Mouse (Mus musculus) adrenal gland, postnatal 10 days (tissue): ENCODE data around the gene Tmem17. TPM values are rescaled to one million over a fixed set of nuclear protein-coding genes. Genes with fewer than 3 reads are reported as not detected.

ENCODE experiments used
- DNase-seq: peaks from one replicate; pipeline ENCODE4 v3.0.0; 2021; ENCODE audit warnings: mixed read lengths
- long read RNA-seq, 2 experiments: library from polyadenylated mRNA; stranded (forward); transcript quantifications; one replicate each; pipeline ENCODE4 v2.0.0; 2021
- total RNA-seq, 2 experiments: library from RNA; stranded (reverse); gene quantifications; 2 replicates each; pipeline ENCODE4 v1.2.3; 2021

The Tmem17 gene
- total RNA-seq = 1 to 10 TPM; 3.7 to 4.2 TPM
- long read RNA-seq, experiment 1, partial matches to known transcripts = 0 of 6 reads
- long read RNA-seq, experiment 1, other reads (novel, unspliced or antisense) = 2 of 6 reads
- long read RNA-seq, experiment 2, partial matches to known transcripts = 0 of 5 reads
- long read RNA-seq, experiment 2, other reads (novel, unspliced or antisense) = 2 of 5 reads

- DNase-seq = peak; percentile 96
These were observed at the start of gene Tmem17 for GRCm38 (mm10) chr11:22512038-22513001. Gene Tmem17 (plus strand): TSS chr11:22512088.

- DNase-seq = no peak
These were observed 31.9 kb upstream of the Tmem17 start for GRCm38 (mm10) chr11:22479836-22480619.

GRCm38 (mm10) chr11:22481639-22482361 lies 30.1 kb upstream of the Tmem17 start:
- peak; percentile 19 for DNase-seq

- DNase-seq = no peak
These were observed 29.5 kb upstream of the Tmem17 start for GRCm38 (mm10) chr11:22482362-22482760.

- DNase-seq = no peak
These were observed 18.1 kb upstream of the Tmem17 start for GRCm38 (mm10) chr11:22493694-22494319.

GRCm38 (mm10) chr11:22494941-22495340 lies 16.9 kb upstream of the Tmem17 start:
- no peak for DNase-seq

GRCm38 (mm10) chr11:22499396-22499795 lies 12.5 kb upstream of the Tmem17 start:
- no peak for DNase-seq

GRCm38 (mm10) chr11:22499886-22500285 lies 12.0 kb upstream of the Tmem17 start:
- DNase-seq = no peak

GRCm38 (mm10) chr11:22500771-22501566 lies 10.9 kb upstream of the Tmem17 start:
- DNase-seq = no peak

GRCm38 (mm10) chr11:22513075-22513474 lies 1.2 kb downstream of the Tmem17 start:
- DNase-seq = no peak

GRCm38 (mm10) chr11:22515061-22515460 lies 3.2 kb downstream of the Tmem17 start:
- DNase-seq = no peak

GRCm38 (mm10) chr11:22518445-22518844 lies 6.6 kb downstream of the Tmem17 start:
- DNase-seq = no peak

GRCm38 (mm10) chr11:22520251-22520650 lies 8.4 kb downstream of the Tmem17 start:
- DNase-seq = no peak

GRCm38 (mm10) chr11:22524606-22525005 lies 12.7 kb downstream of the Tmem17 start:
- no peak for DNase-seq

GRCm38 (mm10) chr11:22540600-22540999 lies 28.7 kb downstream of the Tmem17 start:
- no peak for DNase-seq

GRCm38 (mm10) chr11:22560061-22560460 lies 48.2 kb downstream of the Tmem17 start:
- no peak for DNase-seq

- DNase-seq = peak; percentile 56
These were observed 48.8 kb downstream of the Tmem17 start for GRCm38 (mm10) chr11:22560503-22561328.

GRCm38 (mm10) chr11:22561329-22561592 lies 49.4 kb downstream of the Tmem17 start:
- no peak for DNase-seq

- DNase-seq = no peak
These were observed 51.8 kb downstream of the Tmem17 start for GRCm38 (mm10) chr11:22563706-22564105.

- peak; percentile 62 for DNase-seq
These were observed 52.8 kb downstream of the Tmem17 start for GRCm38 (mm10) chr11:22564676-22565075.
